Mouse (Mus musculus) cerebellum, adult 2 months (tissue): Measurements from ENCODE around the gene Syk.

Source experiments
- CTCF ChIP-seq: fragments of 200-500 bp; IDR thresholded peaks from 2 replicates; pipeline ENCODE4 v1.5.1; 2011; ENCODE audit warnings: low read depth, mild to moderate bottlenecking, control low read depth, low read length, moderate library complexity, borderline replicate concordance; ENCODE audit not compliant: insufficient read depth
- POLR2A ChIP-seq: fragments of 200-500 bp; IDR thresholded peaks from 2 replicates; pipeline ENCODE4 v1.6.1; 2011; ENCODE audit warnings: low read length, control low read depth, borderline replicate concordance; ENCODE audit not compliant: insufficient read depth

GRCm38 (mm10) chr13:52615085-52615484, 32.1 kb downstream of the Syk start:
- TF ChIP-seq CTCF = no peak
- no peak for TF ChIP-seq POLR2A
